Mouse (Mus musculus): ENCODE measurements around the gene Ccl3.

- TF ChIP-seq POLR2A (IDR thresholded peaks at IDR 0.05; ENCODE audit: insufficient read depth, low read depth, low read length) (no peak), CTCF (IDR thresholded peaks at IDR 0.05) (no peak)
Observed at GRCm38 (mm10) chr11:83640141-83640540, 9.0 kb downstream of the Ccl3 start.

Measured in heart, adult 2 months (tissue).